Mouse (Mus musculus): ENCODE data around the gene Rpp25l. TPM values are rescaled to one million over a fixed set of nuclear protein-coding genes. Genes with fewer than 3 reads are reported as not detected.
"Not testable (repeated sequence)": the region's sequence is repeated elsewhere in the genome, so short reads cannot be mapped to it uniquely, and the experiment has no call there.

The Rpp25l gene
- polyA plus RNA-seq, 1 experiment from 2014 or later, result 83.3 TPM

DNA sequence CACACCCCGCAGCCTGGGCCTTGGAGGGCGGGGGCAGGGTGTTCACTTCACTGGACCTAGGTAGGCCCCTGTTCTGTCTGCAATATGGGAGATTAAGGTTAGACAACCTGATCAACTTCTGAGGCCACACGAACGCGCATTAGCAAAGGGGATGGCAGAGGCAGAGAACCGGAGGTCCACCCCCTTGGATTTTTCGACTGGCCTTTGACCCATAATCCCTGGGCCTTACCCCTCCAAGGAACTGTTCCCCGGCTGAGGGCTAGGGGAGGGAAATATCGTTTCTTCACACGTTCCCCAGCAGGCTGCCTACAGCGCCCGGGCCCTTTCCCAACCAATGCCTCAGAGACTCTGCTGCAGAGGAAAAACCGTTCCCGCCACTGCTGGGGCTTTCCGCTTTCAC is 16.9 kb downstream of the Rpp25l start:
- H3K9ac ChIP-seq (ENCODE audit: low read length), result not testable (repeated sequence)

GRCm38 (mm10) chr4:41695800-41696199 is 17.5 kb downstream of the Rpp25l start:
- not testable (repeated sequence) for ATAC-seq; H3K27me3 ChIP-seq (replicated peaks; ENCODE audit: control insufficient read depth, insufficient read depth, low read length); H3K9ac ChIP-seq (ENCODE audit: low read length); H3K36me3 ChIP-seq (ENCODE audit: control insufficient read depth, insufficient read depth, low read length); H3K4me3 ChIP-seq (ENCODE audit: low read depth, low read length); H3K4me1 ChIP-seq (ENCODE audit: control insufficient read depth, insufficient read depth, low read length); DNase-seq (ENCODE audit: low spot score); H3K27ac ChIP-seq (ENCODE audit: low read depth, low read length); H3K9me3 ChIP-seq (replicated peaks; ENCODE audit: control insufficient read depth, low read length)
- peak overlapping the region; percentile 40; the same call in 1 of the 2 replicates for H3K4me2 ChIP-seq (ENCODE audit: low read length)
- WGBS, result 0% methylated on average over 7 of the region's 38 CpGs

More for the DNA sequence above, 16.9 kb downstream of the Rpp25l start:
- not testable (repeated sequence) for H3K4me1 ChIP-seq (ENCODE audit: control insufficient read depth, insufficient read depth, low read length); H3K27me3 ChIP-seq (replicated peaks; ENCODE audit: control insufficient read depth, insufficient read depth, low read length); DNase-seq (ENCODE audit: low spot score); H3K27ac ChIP-seq (ENCODE audit: low read depth, low read length); ATAC-seq; H3K4me2 ChIP-seq (ENCODE audit: low read length); H3K4me3 ChIP-seq (ENCODE audit: low read depth, low read length); H3K36me3 ChIP-seq (ENCODE audit: control insufficient read depth, insufficient read depth, low read length); H3K9me3 ChIP-seq (replicated peaks; ENCODE audit: control insufficient read depth, low read length)
- WGBS, result 12% methylated on average over 11 of the region's 15 CpGs

DNA sequence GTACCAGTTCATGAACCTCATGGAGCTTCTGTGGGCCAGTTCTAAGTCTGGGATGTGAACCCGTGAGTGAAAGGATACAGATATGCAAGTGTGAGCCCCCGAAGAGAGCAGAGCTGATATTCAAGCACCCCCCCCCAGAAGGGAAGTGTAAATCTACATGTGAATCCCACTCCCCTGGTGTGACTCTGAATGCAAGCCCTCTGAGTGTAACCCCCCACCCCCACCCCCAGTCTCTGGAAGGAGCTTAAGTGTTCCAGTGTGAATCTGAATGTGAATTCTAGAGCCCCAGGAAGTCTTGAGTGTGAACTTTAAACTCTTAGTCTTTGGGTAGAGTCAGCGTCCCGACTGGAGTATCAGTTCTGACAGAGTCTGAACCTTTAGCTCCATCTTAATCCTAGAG is 19.8 kb downstream of the Rpp25l start:
- H3K27me3 ChIP-seq (replicated peaks; ENCODE audit: control insufficient read depth, insufficient read depth, low read length); H3K36me3 ChIP-seq (ENCODE audit: control insufficient read depth, insufficient read depth, low read length); DNase-seq (ENCODE audit: low spot score); ATAC-seq; H3K9ac ChIP-seq (ENCODE audit: low read length); H3K9me3 ChIP-seq (replicated peaks; ENCODE audit: control insufficient read depth, low read length); H3K4me1 ChIP-seq (ENCODE audit: control insufficient read depth, insufficient read depth, low read length); H3K27ac ChIP-seq (ENCODE audit: low read depth, low read length): not testable (repeated sequence)
- Histone ChIP-seq H3K4me3 (ENCODE audit: low read depth, low read length) (peak overlapping the region; percentile 6; the same call in 1 of the 2 replicates), H3K4me2 (ENCODE audit: low read length) (peak overlapping the region; percentile 37)
- WGBS, result 1% methylated on average over 4 of the region's 4 CpGs

DNA sequence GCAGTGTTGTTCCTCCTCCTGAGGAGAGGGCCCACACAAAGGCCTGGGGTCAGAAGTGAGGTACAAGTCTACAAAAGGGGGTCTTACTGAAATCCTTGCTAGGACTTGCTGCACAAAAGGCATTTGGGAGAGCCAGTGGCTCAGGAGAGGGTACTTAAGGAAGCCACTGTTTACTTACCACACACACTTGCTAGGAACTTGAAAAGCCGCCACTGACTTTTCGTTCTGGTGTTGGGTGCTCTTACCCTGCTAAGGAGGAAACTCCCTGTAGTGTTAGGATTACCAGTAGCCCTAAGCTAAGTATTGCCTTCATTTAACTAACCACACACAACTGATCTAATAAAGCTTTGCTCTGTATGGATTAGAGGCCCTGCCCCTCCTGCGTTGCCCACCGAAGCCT is 23.3 kb downstream of the Rpp25l start:
- H3K27me3 ChIP-seq (replicated peaks; ENCODE audit: control insufficient read depth, insufficient read depth, low read length); H3K4me1 ChIP-seq (ENCODE audit: control insufficient read depth, insufficient read depth, low read length); H3K4me2 ChIP-seq (ENCODE audit: low read length); H3K9ac ChIP-seq (ENCODE audit: low read length); H3K4me3 ChIP-seq (ENCODE audit: low read depth, low read length); H3K36me3 ChIP-seq (ENCODE audit: control insufficient read depth, insufficient read depth, low read length); DNase-seq (ENCODE audit: low spot score); ATAC-seq; H3K9me3 ChIP-seq (replicated peaks; ENCODE audit: control insufficient read depth, low read length); H3K27ac ChIP-seq (ENCODE audit: low read depth, low read length): not testable (repeated sequence)
- no CpG with 5 or more reads among the region's 4 CpGs for WGBS

- H3K36me3 ChIP-seq (ENCODE audit: control insufficient read depth, insufficient read depth, low read length); H3K4me3 ChIP-seq (ENCODE audit: low read depth, low read length); H3K9ac ChIP-seq (ENCODE audit: low read length); H3K9me3 ChIP-seq (replicated peaks; ENCODE audit: control insufficient read depth, low read length); H3K4me1 ChIP-seq (ENCODE audit: control insufficient read depth, insufficient read depth, low read length); ATAC-seq; H3K27ac ChIP-seq (ENCODE audit: low read depth, low read length); H3K4me2 ChIP-seq (ENCODE audit: low read length); H3K27me3 ChIP-seq (replicated peaks; ENCODE audit: control insufficient read depth, insufficient read depth, low read length): not testable (repeated sequence)
- peak; percentile 47 for DNase-seq (ENCODE audit: low spot score)
- 24% methylated on average over 1 of the region's 1 CpGs for WGBS
Observed at GRCm38 (mm10) chr4:41688562-41688961, 24.8 kb downstream of the Rpp25l start.

GRCm38 (mm10) chr4:41685882-41686492 is 27.3 kb downstream of the Rpp25l start:
- not testable (repeated sequence) for H3K4me3 ChIP-seq (ENCODE audit: low read depth, low read length); H3K27me3 ChIP-seq (replicated peaks; ENCODE audit: control insufficient read depth, insufficient read depth, low read length); ATAC-seq; H3K4me2 ChIP-seq (ENCODE audit: low read length); H3K36me3 ChIP-seq (ENCODE audit: control insufficient read depth, insufficient read depth, low read length); H3K9me3 ChIP-seq (replicated peaks; ENCODE audit: control insufficient read depth, low read length); H3K9ac ChIP-seq (ENCODE audit: low read length)
- peak; percentile 55 for DNase-seq (ENCODE audit: low spot score)
- peaks cover 13% of the 10 kb centered on the region for H3K4me1 ChIP-seq (ENCODE audit: control insufficient read depth, insufficient read depth, low read length)
- 3% methylated on average over 9 of the region's 10 CpGs for WGBS
- peak overlapping the region; percentile 33; the same call in 1 of the 2 replicates for H3K27ac ChIP-seq (ENCODE audit: low read depth, low read length)

GRCm38 (mm10) chr4:41684931-41685453 is 28.3 kb downstream of the Rpp25l start:
- not testable (repeated sequence) for H3K9ac ChIP-seq (ENCODE audit: low read length); H3K9me3 ChIP-seq (replicated peaks; ENCODE audit: control insufficient read depth, low read length); H3K36me3 ChIP-seq (ENCODE audit: control insufficient read depth, insufficient read depth, low read length); H3K4me2 ChIP-seq (ENCODE audit: low read length); H3K27me3 ChIP-seq (replicated peaks; ENCODE audit: control insufficient read depth, insufficient read depth, low read length); H3K4me3 ChIP-seq (ENCODE audit: low read depth, low read length)
- peak overlapping the region; percentile 83; the same call in 1 of the 2 replicates for H3K27ac ChIP-seq (ENCODE audit: low read depth, low read length)
- ATAC-seq, result peak; percentile 19; the same call in 1 of the 2 replicates
- DNase-seq (ENCODE audit: low spot score), result peak; percentile 76
- WGBS, result 0% methylated on average over 12 of the region's 14 CpGs
- peaks cover 21% of the 10 kb centered on the region for H3K4me1 ChIP-seq (ENCODE audit: control insufficient read depth, insufficient read depth, low read length)

DNA sequence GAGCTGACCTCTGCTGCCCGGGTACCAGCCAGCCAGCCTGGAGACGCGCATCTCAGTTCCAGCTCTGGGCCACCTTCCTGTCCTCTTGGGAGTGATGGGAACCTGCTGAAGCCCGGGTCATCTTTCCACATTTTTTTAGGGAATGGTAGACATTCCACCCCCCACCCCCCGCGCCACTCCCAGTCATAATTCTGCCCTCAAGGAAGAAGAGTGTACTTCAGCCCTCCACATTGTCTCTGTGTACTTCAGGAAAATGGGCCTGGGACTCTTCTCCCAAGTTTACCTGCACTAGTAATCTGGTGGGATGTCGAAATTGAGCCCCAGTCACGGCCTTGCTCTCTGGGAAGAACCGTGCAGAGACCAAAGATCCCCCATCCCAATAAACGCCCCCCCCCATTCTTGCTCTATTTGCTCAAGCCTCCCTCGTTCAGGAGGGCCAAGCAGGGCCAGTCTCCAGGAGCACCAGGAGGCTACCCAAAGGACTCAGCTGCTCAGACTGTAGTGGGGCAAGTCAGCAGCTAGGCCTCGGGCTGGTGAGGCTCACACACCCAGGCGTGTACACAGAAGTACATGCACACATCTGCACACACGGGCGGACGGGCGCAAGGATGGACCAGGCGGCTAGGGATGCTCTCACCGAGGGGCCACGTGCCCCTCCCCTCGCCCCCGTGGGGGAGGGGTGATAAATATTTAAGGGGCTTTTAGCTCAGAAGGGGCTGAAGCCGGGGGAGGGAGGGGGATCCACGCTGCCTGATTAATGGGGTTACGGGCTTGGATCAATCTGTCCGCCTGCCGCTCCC is 29.0 kb downstream of the Rpp25l start:
- peak overlapping the region; percentile 32 for H3K4me2 ChIP-seq (ENCODE audit: low read length)
- DNase-seq (ENCODE audit: low spot score); H3K27me3 ChIP-seq (replicated peaks; ENCODE audit: control insufficient read depth, insufficient read depth, low read length); H3K36me3 ChIP-seq (ENCODE audit: control insufficient read depth, insufficient read depth, low read length); H3K9ac ChIP-seq (ENCODE audit: low read length); H3K4me3 ChIP-seq (ENCODE audit: low read depth, low read length); H3K9me3 ChIP-seq (replicated peaks; ENCODE audit: control insufficient read depth, low read length): not testable (repeated sequence)
- H3K4me1 ChIP-seq (ENCODE audit: control insufficient read depth, insufficient read depth, low read length), result peaks cover 28% of the 10 kb centered on the region
- 2% methylated on average over 21 of the region's 27 CpGs for WGBS
- peak overlapping the region; percentile 83 for H3K27ac ChIP-seq (ENCODE audit: low read depth, low read length)
- ATAC-seq, result peak; percentile 35

- H3K4me1 ChIP-seq (ENCODE audit: control insufficient read depth, insufficient read depth, low read length), result peaks cover 38% of the 10 kb centered on the region
- H3K4me3 ChIP-seq (ENCODE audit: low read depth, low read length); DNase-seq (ENCODE audit: low spot score); H3K9ac ChIP-seq (ENCODE audit: low read length); H3K36me3 ChIP-seq (ENCODE audit: control insufficient read depth, insufficient read depth, low read length); H3K9me3 ChIP-seq (replicated peaks; ENCODE audit: control insufficient read depth, low read length); H3K27me3 ChIP-seq (replicated peaks; ENCODE audit: control insufficient read depth, insufficient read depth, low read length); H3K27ac ChIP-seq (ENCODE audit: low read depth, low read length): not testable (repeated sequence)
- WGBS, result under 1% methylated on average over 18 of the region's 27 CpGs
- H3K4me2 ChIP-seq (ENCODE audit: low read length), result 0 out of 2 replicates have a peak overlapping the region, but pooled peaks have one; percentile 32
- peak; percentile 38 for ATAC-seq
Observed at GRCm38 (mm10) chr4:41683303-41683702, 30.0 kb downstream of the Rpp25l start.
